Mouse (Mus musculus): Measurements from ENCODE around the gene Angel2. TPM values are rescaled to one million over a fixed set of nuclear protein-coding genes. Genes with fewer than 3 reads are reported as not detected.

The Angel2 gene
- polyA plus RNA-seq, 1 experiment from 2014 or later: 53.2 TPM

- peaks cover 3% of the 10 kb centered on the region; the same call in 1 of the 2 replicates for H3K27me3 ChIP-seq (replicated peaks)
- H3K4me2 ChIP-seq: peak overlapping the region; percentile 67
- H3K4me1 ChIP-seq: peaks cover 34% of the 10 kb centered on the region
- no peak for ATAC-seq (replicated peaks)
- no peaks in the 10 kb centered on the region for H3K9me3 ChIP-seq
- H3K27ac ChIP-seq: no peak overlapping the region
- H3K36me3 ChIP-seq (replicated peaks): no peaks in the 10 kb centered on the region
- H3K9ac ChIP-seq: peak overlapping the region; percentile 88
- H3K4me3 ChIP-seq: peak overlapping the region; percentile 67
- 75% methylated on average over 6 of the region's 6 CpGs for WGBS
These were observed 14.1 kb upstream of the Angel2 start for GRCm38 (mm10) chr1:190910836-190911235.

GRCm38 (mm10) chr1:190911415-190912123, 13.3 kb upstream of the Angel2 start, which contains the start of gene Rps6kc1:
Gene Rps6kc1, minus strand, starts transcription at chr1:190911770.
- no peaks in the 10 kb centered on the region for H3K36me3 ChIP-seq (replicated peaks)
- H3K4me2 ChIP-seq: peak within 1 kb of the TSS; percentile 67
- H3K9ac ChIP-seq: peak within 1 kb of the TSS; percentile 88
- H3K9me3 ChIP-seq: no peaks in the 10 kb centered on the region
- peak; percentile 97 for ATAC-seq (replicated peaks)
- peaks cover 3% of the 10 kb centered on the region; the same call in 1 of the 2 replicates for H3K27me3 ChIP-seq (replicated peaks)
- H3K27ac ChIP-seq: peak within 1 kb of the TSS; percentile 85
- peaks cover 34% of the 10 kb centered on the region for H3K4me1 ChIP-seq
- WGBS: under 1% methylated on average over 46 of the region's 47 CpGs
- peak within 1 kb of the TSS; percentile 67 for H3K4me3 ChIP-seq

- Histone ChIP-seq H3K4me2 (peak overlapping the region; percentile 67; the same call in 1 of the 2 replicates), H3K27me3 (replicated peaks) (peaks cover 3% of the 10 kb centered on the region; the same call in 1 of the 2 replicates), H3K27ac (peak overlapping the region; percentile 85; the same call in 1 of the 2 replicates), H3K9ac (no peak overlapping the region), H3K9me3 (no peaks in the 10 kb centered on the region), H3K36me3 (replicated peaks) (no peaks in the 10 kb centered on the region), H3K4me1 (peaks cover 34% of the 10 kb centered on the region), H3K4me3 (no peak overlapping the region; the same call in 1 of the 2 replicates)
- WGBS: 48% methylated on average over 1 of the region's 1 CpGs
- ATAC-seq (replicated peaks): no peak
These were observed 12.3 kb upstream of the Angel2 start for GRCm38 (mm10) chr1:190912623-190913022.

- Histone ChIP-seq H3K27me3 (replicated peaks) (peaks cover 3% of the 10 kb centered on the region; the same call in 1 of the 2 replicates), H3K9ac (no peak overlapping the region), H3K4me3 (no peak overlapping the region), H3K36me3 (replicated peaks) (no peaks in the 10 kb centered on the region), H3K4me2 (no peak overlapping the region), H3K27ac (no peak overlapping the region), H3K4me1 (no peaks in the 10 kb centered on the region), H3K9me3 (no peaks in the 10 kb centered on the region)
- ATAC-seq (replicated peaks): no peak
- 67% methylated on average over 7 of the region's 7 CpGs for WGBS
These were observed 6.0 kb upstream of the Angel2 start for GRCm38 (mm10) chr1:190918938-190919337.

GRCm38 (mm10) chr1:190919725-190920469, 5.0 kb upstream of the Angel2 start:
- Histone ChIP-seq H3K27me3 (replicated peaks) (peaks cover 2% of the 10 kb centered on the region; the same call in 1 of the 2 replicates), H3K27ac (no peak overlapping the region), H3K4me3 (no peak overlapping the region), H3K4me1 (no peaks in the 10 kb centered on the region), H3K9me3 (no peaks in the 10 kb centered on the region), H3K36me3 (replicated peaks) (no peaks in the 10 kb centered on the region), H3K9ac (no peak overlapping the region), H3K4me2 (no peak overlapping the region)
- no peak for ATAC-seq (replicated peaks)
- WGBS: 75% methylated on average over 8 of the region's 8 CpGs

- Histone ChIP-seq H3K27ac (no peak overlapping the region), H3K27me3 (replicated peaks) (no peaks in the 10 kb centered on the region), H3K9ac (no peak overlapping the region), H3K9me3 (no peaks in the 10 kb centered on the region), H3K36me3 (replicated peaks) (no peaks in the 10 kb centered on the region), H3K4me2 (peak overlapping the region; percentile 66), H3K4me1 (peaks cover 18% of the 10 kb centered on the region), H3K4me3 (no peak overlapping the region)
- WGBS: 92% methylated on average over 3 of the region's 3 CpGs
- ATAC-seq (replicated peaks): no peak
These were observed 2.4 kb downstream of the Angel2 start for GRCm38 (mm10) chr1:190927311-190927710.

GRCm38 (mm10) chr1:190927751-190928369, 2.9 kb downstream of the Angel2 start:
- Histone ChIP-seq H3K27me3 (replicated peaks) (no peaks in the 10 kb centered on the region), H3K36me3 (replicated peaks) (0 out of 2 replicates have a peak, but pooled peaks cover under 1% of the 10 kb centered on the region), H3K9me3 (no peaks in the 10 kb centered on the region), H3K27ac (peak overlapping the region; percentile 96), H3K4me2 (peak overlapping the region; percentile 66), H3K4me3 (peak overlapping the region; percentile 52), H3K9ac (peak overlapping the region; percentile 66), H3K4me1 (peaks cover 18% of the 10 kb centered on the region)
- WGBS: 22% methylated on average over 16 of the region's 16 CpGs
- ATAC-seq (replicated peaks): peak; percentile 61

GRCm38 (mm10) chr1:190928370-190929009, 3.6 kb downstream of the Angel2 start:
- 0 out of 2 replicates have a peak, but pooled peaks cover 3% of the 10 kb centered on the region for H3K36me3 ChIP-seq (replicated peaks)

GRCm38 (mm10) chr1:190929010-190929695, 4.2 kb downstream of the Angel2 start:
- H3K4me2 ChIP-seq: peak overlapping the region; percentile 66
- 6% methylated on average over 27 of the region's 27 CpGs for WGBS
- peak overlapping the region; percentile 96 for H3K27ac ChIP-seq
- H3K27me3 ChIP-seq (replicated peaks): no peaks in the 10 kb centered on the region
- peak overlapping the region; percentile 52 for H3K4me3 ChIP-seq
- H3K9me3 ChIP-seq: no peaks in the 10 kb centered on the region
- peaks cover 18% of the 10 kb centered on the region for H3K4me1 ChIP-seq
- H3K36me3 ChIP-seq (replicated peaks): 0 out of 2 replicates have a peak, but pooled peaks cover 3% of the 10 kb centered on the region
- no peak for ATAC-seq (replicated peaks)
- peak overlapping the region; percentile 66 for H3K9ac ChIP-seq

More at GRCm38 (mm10) chr1:190928370-190929009, 3.6 kb downstream of the Angel2 start:
- Histone ChIP-seq H3K4me1 (peaks cover 18% of the 10 kb centered on the region), H3K4me2 (peak overlapping the region; percentile 66), H3K27me3 (replicated peaks) (no peaks in the 10 kb centered on the region), H3K27ac (peak overlapping the region; percentile 96), H3K9ac (peak overlapping the region; percentile 66), H3K9me3 (no peaks in the 10 kb centered on the region), H3K4me3 (peak overlapping the region; percentile 52)
- WGBS: under 1% methylated on average over 51 of the region's 79 CpGs
- ATAC-seq (replicated peaks): peak; percentile 98

GRCm38 (mm10) chr1:190930181-190930580, 5.3 kb downstream of the Angel2 start:
- Histone ChIP-seq H3K36me3 (replicated peaks) (0 out of 2 replicates have a peak, but pooled peaks cover 9% of the 10 kb centered on the region), H3K4me1 (peaks cover 18% of the 10 kb centered on the region), H3K9ac (no peak overlapping the region), H3K27ac (no peak overlapping the region), H3K27me3 (replicated peaks) (no peaks in the 10 kb centered on the region), H3K9me3 (no peaks in the 10 kb centered on the region), H3K4me2 (no peak overlapping the region), H3K4me3 (no peak overlapping the region)
- ATAC-seq (replicated peaks): no peak
- WGBS: 93% methylated on average over 6 of the region's 6 CpGs

GRCm38 (mm10) chr1:190939803-190940202, 14.9 kb downstream of the Angel2 start:
- Histone ChIP-seq H3K36me3 (replicated peaks) (peaks cover 49% of the 10 kb centered on the region), H3K27me3 (replicated peaks) (no peaks in the 10 kb centered on the region), H3K4me3 (no peak overlapping the region), H3K27ac (no peak overlapping the region), H3K4me2 (no peak overlapping the region), H3K9me3 (no peaks in the 10 kb centered on the region), H3K9ac (no peak overlapping the region), H3K4me1 (no peaks in the 10 kb centered on the region)
- 84% methylated on average over 7 of the region's 7 CpGs for WGBS
- no peak for ATAC-seq (replicated peaks)
